Mouse (Mus musculus) bone marrow, adult 2 months (tissue): Measurements from ENCODE around the gene Ptcd3.
"Not testable (repeated sequence)": the region's sequence is repeated elsewhere in the genome, so short reads cannot be mapped to it uniquely, and the experiment has no call there.

ENCODE experiments used
- CTCF ChIP-seq: fragments of 200-500 bp; IDR thresholded peaks from 2 replicates; pipeline ENCODE4 v1.5.1; 2011; ENCODE audit warnings: low read length, control low read depth; ENCODE audit not compliant: control insufficient read depth, insufficient read depth
- POLR2A ChIP-seq: fragments of 200-500 bp; IDR thresholded peaks from 2 replicates; pipeline ENCODE4 v1.6.1; 2011; ENCODE audit warnings: low read depth, mild to moderate bottlenecking, control low read depth, low read length, borderline replicate concordance; ENCODE audit not compliant: control insufficient read depth

- TF ChIP-seq POLR2A, CTCF: not testable (repeated sequence)
Measured at GRCm38 (mm10) chr6:71925233-71925632, 16.7 kb upstream of the Ptcd3 start.
